Mouse (Mus musculus) G1E (cell line): ENCODE measurements around the gene Dtx4. TPM values are rescaled to one million over a fixed set of nuclear protein-coding genes. Genes with fewer than 3 reads are reported as not detected.

ENCODE experiments used
- ATAC-seq: 2 replicates; pipeline ENCODE4 v1.8.0; 2016; ENCODE audit warnings: mild to moderate bottlenecking; ENCODE audit not compliant: insufficient number of reproducible peaks, poor library complexity, low FRiP score, severe bottlenecking; ENCODE audit errors: extremely low read depth
- DNase-seq: peaks from one replicate; pipeline ENCODE4 v3.0.0; 2012; ENCODE audit warnings: low spot score
- H3K27me3 ChIP-seq: 2 replicates; pipeline ENCODE4 v1.6.1; 2012; ENCODE audit warnings: mild to moderate bottlenecking, low read length, inconsistent platforms; ENCODE audit not compliant: insufficient read depth
- H3K36me3 ChIP-seq: replicated peaks from 2 replicates; pipeline ENCODE3; 2012; ENCODE audit warnings: mild to moderate bottlenecking, inconsistent platforms
- H3K4me1 ChIP-seq: 2 replicates; pipeline ENCODE4 v1.6.1; 2012; ENCODE audit warnings: low read depth, low read length, inconsistent platforms, mixed read lengths; ENCODE audit not compliant: insufficient read depth
- H3K4me3 ChIP-seq: 2 replicates; pipeline ENCODE4 v1.5.1; 2012; ENCODE audit warnings: low read depth, mild to moderate bottlenecking, inconsistent platforms, low read length, moderate library complexity, mixed read lengths
- H3K9me3 ChIP-seq: replicated peaks from 2 replicates; pipeline ENCODE4 v1.6.1; 2012; ENCODE audit warnings: inconsistent platforms
- CTCF ChIP-seq: IDR thresholded peaks from 2 replicates; pipeline ENCODE4 v1.5.1; 2012; ENCODE audit warnings: low read depth, low read length, inconsistent platforms, mixed read lengths
- GATA1 ChIP-seq: IDR thresholded peaks from 2 replicates; pipeline ENCODE4 v1.6.1; 2012; ENCODE audit warnings: borderline replicate concordance, low read length, inconsistent platforms, mixed read lengths
- GATA2 ChIP-seq: IDR thresholded peaks from 2 replicates; pipeline ENCODE4 v1.6.1; 2012; ENCODE audit warnings: low read depth, low read length, inconsistent platforms, borderline replicate concordance
- POLR2AphosphoS5 ChIP-seq: IDR thresholded peaks from 2 replicates; pipeline ENCODE4 v1.6.1; 2012; ENCODE audit warnings: low read depth, low read length, inconsistent platforms; ENCODE audit not compliant: insufficient replicate concordance
- TAL1 ChIP-seq: conservative IDR thresholded peaks from 2 replicates; pipeline ENCODE4 v1.6.1; 2012; ENCODE audit warnings: low read depth, low read length, inconsistent platforms, mixed read lengths
- polyA plus RNA-seq: library from polyadenylated mRNA; stranded (reverse); fragments of >175 nt; gene quantifications from 2 replicates; pipeline ENCODE4 v1.2.3, GENCODE M21; 2012
- total RNA-seq, 2 experiments: library from RNA; stranded (forward) in 1 of 2; stranded (reverse) in 1 of 2; fragments of 200-1000 nt in 1 of 2; fragments of >200 nt in 1 of 2; fragmentation: Nextera tagmentation in 1 of 2; gene quantifications; 2 replicates each; pipeline ENCODE4 v1.2.3; 2014 to 2017

Gene Dtx4
- total and polyA plus RNA-seq, 3 experiments = 0.27 TPM; not detected in 2

DNA sequence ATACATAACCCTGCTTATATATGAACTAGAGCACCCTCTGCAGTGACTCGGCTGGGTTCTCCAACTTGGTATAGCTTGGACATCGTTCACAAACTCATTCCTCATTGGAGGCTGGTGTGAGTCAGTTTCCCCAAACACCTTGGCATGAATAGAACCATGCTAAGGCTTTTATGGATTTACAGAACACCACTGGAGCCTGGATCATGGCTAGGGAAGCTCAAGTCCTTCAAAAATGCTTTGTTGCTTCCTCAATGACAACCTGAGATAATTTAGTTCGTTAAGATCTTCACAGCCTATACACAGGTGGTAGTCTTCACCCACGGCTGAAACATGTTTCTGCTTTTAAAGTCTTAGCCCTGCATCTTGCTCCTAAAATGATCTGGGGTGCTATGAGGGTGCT is 41.7 kb downstream of the Dtx4 start:
- no peaks in the 10 kb centered on the region for H3K4me1 ChIP-seq
- no peak for ATAC-seq
- no peak overlapping the region for H3K4me3 ChIP-seq

DNA sequence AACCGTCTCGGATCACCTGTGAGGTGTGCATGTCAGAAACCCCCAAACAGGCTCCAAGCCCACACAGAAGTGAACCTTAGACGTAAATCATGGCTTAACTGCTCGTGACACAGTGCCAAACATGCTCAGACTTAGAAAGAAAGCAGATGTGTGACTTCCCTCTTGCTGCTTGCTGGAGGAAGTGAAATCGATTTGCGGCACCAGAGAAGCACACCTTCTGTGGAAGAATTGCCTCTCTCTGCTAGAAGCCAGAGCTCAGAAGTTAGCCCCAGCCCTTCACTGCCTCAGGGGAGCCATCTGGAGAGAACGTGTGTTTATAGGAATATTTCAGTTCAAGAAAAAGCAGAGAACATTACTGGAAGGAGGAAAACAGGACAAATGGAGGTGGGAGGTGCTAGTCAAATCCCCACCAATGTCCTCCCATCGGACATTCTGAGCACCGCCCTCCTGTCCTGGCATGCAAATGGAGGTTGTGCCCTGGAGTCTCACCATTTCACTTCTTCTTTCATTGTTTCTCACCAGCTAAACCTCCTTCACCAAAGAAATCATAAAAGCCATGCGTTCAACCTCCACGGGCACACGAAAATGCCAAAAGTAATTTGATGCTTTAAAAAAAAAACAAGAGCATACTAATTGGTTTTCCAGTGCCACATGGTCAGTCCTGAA is 43.7 kb downstream of the Dtx4 start:
- H3K4me3 ChIP-seq = no peak overlapping the region
- no peaks in the 10 kb centered on the region for H3K4me1 ChIP-seq
- H3K27me3 ChIP-seq = no peaks in the 10 kb centered on the region
- ATAC-seq = no peak
- H3K36me3 ChIP-seq = no peaks in the 10 kb centered on the region
- no peak for TF ChIP-seq GATA1
- no peak for TF ChIP-seq GATA2
- no peak for TF ChIP-seq CTCF
- no peak for TF ChIP-seq TAL1
- TF ChIP-seq POLR2AphosphoS5 = no peak
- no peak for DNase-seq
- H3K9me3 ChIP-seq = no peaks in the 10 kb centered on the region

More for the DNA sequence above, 41.7 kb downstream of the Dtx4 start:
- Histone ChIP-seq H3K27me3 (no peaks in the 10 kb centered on the region), H3K36me3 (no peaks in the 10 kb centered on the region), H3K9me3 (no peaks in the 10 kb centered on the region)
- no peak for DNase-seq
- TF ChIP-seq GATA2 = no peak
- TF ChIP-seq CTCF = no peak
- TF ChIP-seq GATA1 = no peak
- no peak for TF ChIP-seq POLR2AphosphoS5
- TF ChIP-seq TAL1 = no peak

DNA sequence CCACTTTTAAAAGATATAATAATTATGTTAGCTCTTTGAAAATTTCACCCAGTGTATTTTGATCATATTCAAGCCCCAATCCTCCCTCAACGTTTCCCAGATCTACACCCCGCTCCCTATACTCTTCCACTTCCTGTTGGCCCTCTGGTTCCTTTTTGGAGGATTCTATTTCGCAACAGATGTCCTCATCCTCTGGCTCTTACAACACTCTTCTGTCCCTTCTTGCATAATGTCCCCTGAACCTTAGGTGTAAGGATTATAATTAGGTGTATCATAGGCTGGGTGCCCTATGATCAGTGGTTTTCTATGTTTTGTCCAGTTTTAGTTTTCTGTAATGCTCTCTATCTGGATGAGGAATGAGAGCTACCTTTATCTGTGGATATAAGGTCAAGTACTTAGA is 56.2 kb downstream of the Dtx4 start:
- H3K4me1 ChIP-seq = no peaks in the 10 kb centered on the region
- H3K27me3 ChIP-seq = no peaks in the 10 kb centered on the region
- DNase-seq (no peak), ATAC-seq (no peak)
- H3K36me3 ChIP-seq = no peaks in the 10 kb centered on the region
- TF ChIP-seq GATA1 (no peak), TAL1 (no peak), POLR2AphosphoS5 (no peak), CTCF (no peak), GATA2 (no peak)
- no peak overlapping the region for H3K4me3 ChIP-seq
- no peaks in the 10 kb centered on the region for H3K9me3 ChIP-seq

DNA sequence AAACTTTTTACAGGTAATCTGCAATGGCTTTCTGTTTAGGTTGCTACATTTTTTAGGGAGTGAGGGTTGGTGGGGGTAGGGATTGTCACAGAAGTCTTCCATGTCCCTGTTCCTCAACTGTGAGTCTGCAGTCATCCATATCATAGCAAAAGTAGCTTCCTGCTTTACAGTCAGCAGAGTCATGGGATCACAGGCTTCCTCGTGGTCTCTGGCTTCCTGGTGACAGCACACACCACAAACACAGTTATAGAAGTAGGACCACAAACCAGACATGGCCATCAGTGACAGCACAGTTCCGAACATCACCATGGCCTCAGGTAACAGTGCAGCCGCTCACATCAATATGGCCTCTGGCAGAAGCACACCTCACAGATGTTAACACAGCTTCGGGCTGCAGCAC is 58.7 kb downstream of the Dtx4 start:
- DNase-seq = no peak
- Histone ChIP-seq H3K36me3 (no peaks in the 10 kb centered on the region), H3K27me3 (no peaks in the 10 kb centered on the region), H3K4me1 (no peaks in the 10 kb centered on the region), H3K9me3 (no peaks in the 10 kb centered on the region), H3K4me3 (no peak overlapping the region)
- no peak for TF ChIP-seq GATA2
- TF ChIP-seq POLR2AphosphoS5 = no peak
- TF ChIP-seq GATA1 = no peak
- TF ChIP-seq CTCF = no peak
- no peak for TF ChIP-seq TAL1
- ATAC-seq = no peak

DNA sequence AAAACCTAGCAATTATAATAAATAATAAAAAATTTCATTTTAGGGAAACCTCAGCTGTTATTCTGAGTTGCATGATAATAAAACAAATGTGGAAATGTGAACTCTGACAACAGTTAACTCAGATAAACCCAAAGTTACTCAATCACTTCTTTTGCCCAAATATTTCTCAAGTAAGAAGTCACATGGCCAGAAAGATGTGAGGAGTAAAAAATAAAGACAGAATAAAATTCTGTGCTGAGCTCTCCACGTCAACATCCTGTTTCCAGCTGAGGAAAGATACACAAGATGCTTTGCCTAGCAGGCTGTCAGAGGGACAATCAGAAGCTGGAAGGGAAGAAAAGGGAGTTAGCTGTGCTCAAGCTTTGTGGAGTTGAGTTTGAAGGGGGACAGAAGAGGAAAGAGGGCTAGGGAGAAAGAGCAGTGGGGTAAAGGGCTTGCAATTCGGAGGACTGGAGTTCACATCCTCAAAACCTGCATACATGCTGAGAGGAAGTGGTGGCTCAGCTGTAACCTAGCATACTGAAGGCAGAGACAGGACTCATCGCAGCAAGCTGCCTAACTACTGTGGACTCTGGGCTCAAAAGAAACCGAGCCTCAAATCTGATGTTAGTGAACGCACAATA is 61.0 kb downstream of the Dtx4 start:
- TF ChIP-seq POLR2AphosphoS5 (no peak), CTCF (no peak), TAL1 (no peak), GATA1 (no peak), GATA2 (no peak)
- DNase-seq = no peak
- no peaks in the 10 kb centered on the region for H3K36me3 ChIP-seq
- H3K4me1 ChIP-seq = no peaks in the 10 kb centered on the region
- no peaks in the 10 kb centered on the region for H3K9me3 ChIP-seq
- no peak overlapping the region for H3K4me3 ChIP-seq
- H3K27me3 ChIP-seq = no peaks in the 10 kb centered on the region
- ATAC-seq = no peak

DNA sequence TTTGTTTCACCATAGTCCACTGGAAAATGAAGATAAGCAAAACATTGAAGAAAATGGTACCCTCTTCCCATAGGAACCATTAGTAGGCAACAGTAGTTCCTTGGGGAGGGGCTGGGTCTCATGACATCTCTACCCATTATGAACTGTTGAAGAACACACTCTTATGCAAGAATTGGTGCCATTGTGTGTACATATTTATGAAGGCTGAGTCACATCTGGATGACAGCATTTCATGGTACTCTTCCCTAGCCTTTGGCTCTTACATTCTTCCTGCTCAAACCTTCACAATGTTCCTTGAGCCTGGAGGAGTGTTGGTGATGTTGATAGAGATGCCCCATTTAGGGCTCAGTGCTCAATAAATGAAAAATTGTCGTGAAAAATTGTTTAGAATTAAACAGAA is 61.7 kb downstream of the Dtx4 start:
- Histone ChIP-seq H3K4me3 (no peak overlapping the region), H3K27me3 (no peaks in the 10 kb centered on the region), H3K36me3 (no peaks in the 10 kb centered on the region), H3K4me1 (no peaks in the 10 kb centered on the region), H3K9me3 (no peaks in the 10 kb centered on the region)
- TF ChIP-seq POLR2AphosphoS5 (no peak), GATA2 (no peak), CTCF (no peak), TAL1 (no peak), GATA1 (no peak)
- DNase-seq (no peak), ATAC-seq (no peak)
